Mouse (Mus musculus) fibroblast of lung, adult 2 months (primary cell): Measurements from ENCODE around the gene Spem1.

Source experiments
- DNase-seq: peaks from one replicate; pipeline ENCODE4 v3.0.0-alpha.2; 2011; ENCODE audit warnings: low read depth

Gene Spem1

GRCm38 (mm10) chr11:69800392-69801197 lies 21.4 kb downstream of the Spem1 start:
- no peak for DNase-seq

- no peak for DNase-seq
Observed at GRCm38 (mm10) chr11:69800138-69800391, 21.9 kb downstream of the Spem1 start.

- no peak for DNase-seq
Observed at GRCm38 (mm10) chr11:69799394-69800137, 22.4 kb downstream of the Spem1 start.

- DNase-seq: no peak
Observed at GRCm38 (mm10) chr11:69797924-69798323, 24.1 kb downstream of the Spem1 start.

- no peak for DNase-seq
Observed at GRCm38 (mm10) chr11:69795983-69796435, 26.0 kb downstream of the Spem1 start.

- DNase-seq: peak; percentile 88
Observed at GRCm38 (mm10) chr11:69795168-69795982, 26.6 kb downstream of the Spem1 start, which contains the start of gene Chrnb1. TSS of gene Chrnb1 (minus strand) at chr11:69795943.

GRCm38 (mm10) chr11:69793429-69793828 lies 28.6 kb downstream of the Spem1 start:
- no peak for DNase-seq

GRCm38 (mm10) chr11:69791420-69791819 lies 30.6 kb downstream of the Spem1 start:
- no peak for DNase-seq

GRCm38 (mm10) chr11:69789431-69789830 lies 32.5 kb downstream of the Spem1 start:
- no peak for DNase-seq

GRCm38 (mm10) chr11:69787306-69787705 lies 34.7 kb downstream of the Spem1 start:
- no peak for DNase-seq

GRCm38 (mm10) chr11:69784793-69785272 lies 37.1 kb downstream of the Spem1 start:
- no peak for DNase-seq

- no peak for DNase-seq
Observed at GRCm38 (mm10) chr11:69781828-69782227, 40.2 kb downstream of the Spem1 start.

- no peak for DNase-seq
Observed at GRCm38 (mm10) chr11:69778985-69779384, 43.0 kb downstream of the Spem1 start.

GRCm38 (mm10) chr11:69778258-69778982 lies 43.6 kb downstream of the Spem1 start:
- no peak for DNase-seq

GRCm38 (mm10) chr11:69777504-69778257 lies 44.3 kb downstream of the Spem1 start:
- no peak for DNase-seq

- DNase-seq: no peak
Observed at GRCm38 (mm10) chr11:69776488-69776887, 45.5 kb downstream of the Spem1 start.

GRCm38 (mm10) chr11:69775716-69776115 lies 46.3 kb downstream of the Spem1 start:
- no peak for DNase-seq

GRCm38 (mm10) chr11:69774961-69775360 lies 47.0 kb downstream of the Spem1 start:
- no peak for DNase-seq
